In the genomic region with DNA sequence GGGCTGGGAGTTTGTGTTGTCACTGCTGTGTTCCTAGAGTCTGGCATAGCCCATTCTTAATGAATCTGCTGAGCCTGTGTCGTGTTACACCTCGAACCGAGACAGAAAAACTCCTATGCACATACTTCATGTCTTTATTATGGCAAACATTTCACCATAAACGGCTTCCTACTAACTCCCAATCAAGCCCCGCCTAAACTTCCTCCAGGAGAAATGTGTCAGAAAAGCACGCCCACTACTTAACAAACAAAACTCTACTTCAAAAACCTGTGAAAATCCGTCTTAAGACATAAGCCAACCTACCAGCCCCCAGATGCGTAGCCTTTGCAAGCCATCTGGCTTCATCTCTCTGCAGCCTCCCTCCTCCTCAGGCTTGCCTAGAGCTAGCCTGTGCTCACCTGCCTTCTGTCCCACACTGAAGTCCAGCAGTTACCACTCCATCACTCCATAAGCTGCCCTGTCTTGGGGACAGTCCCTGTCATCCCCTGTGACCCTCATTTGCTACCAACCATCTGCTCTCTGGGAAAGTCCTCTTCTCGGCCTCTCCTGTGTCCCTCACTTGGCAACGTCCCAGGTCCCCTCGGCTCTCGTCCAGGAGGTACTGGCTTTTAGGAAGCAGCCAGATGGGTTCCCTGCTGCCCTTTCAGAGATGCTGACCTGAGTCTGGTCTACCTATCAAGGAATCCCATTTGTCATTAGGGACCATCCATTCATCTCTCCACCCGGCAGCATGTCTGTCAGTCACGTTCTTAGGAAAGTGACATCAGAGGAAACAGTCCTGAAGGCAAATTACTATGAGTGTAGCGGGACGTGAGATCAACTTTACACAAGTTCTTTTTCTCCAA, we compare ENCODE assay signal across 9 mouse cellular contexts. TPM values are rescaled to one million over a fixed set of nuclear protein-coding genes. Genes with fewer than 3 reads are reported as not detected.
DNase-seq lines count a peak whose midpoint lies in the region; ATAC-seq and TF ChIP-seq lines count a peak whose summit lies in the region.
"Had no signal": no experiment of that assay in that cellular context is flagged by ENCODE, and none has a peak within 500 bp of the region (broad histone marks: within the 10 kb centered on the region; RNA-seq: fewer than 3 reads in every experiment).

No protein-coding gene starts in this region.

- WGBS in midbrain, postnatal 0 days, result 69% methylated on average over 16 of the region's 16 CpGs
- 85% methylated on average over 16 of the region's 16 CpGs for WGBS in midbrain, embryonic 11.5 days

- no peak overlapping the region for H3K9ac ChIP-seq in midbrain, postnatal 0 days (replicated peaks; ENCODE audit: low read length, poor library complexity, severe bottlenecking)
- H3K9ac ChIP-seq in midbrain, embryonic 11.5 days (ENCODE audit: low read length), result no peak overlapping the region
- H3K9ac ChIP-seq: embryonic facial prominence, embryonic 15.5 days had no signal

- ATAC-seq in midbrain, postnatal 0 days (ENCODE audit: low FRiP score), result no peak; the same call in 1 of the 2 replicates
- no peak for ATAC-seq in midbrain, embryonic 11.5 days (ENCODE audit: low FRiP score)

- TF ChIP-seq CTCF in midbrain, postnatal 0 days (IDR thresholded peaks at IDR 0.05), result no peak

- H3K4me3 ChIP-seq in midbrain, postnatal 0 days (ENCODE audit: low read depth, low read length), result no peak overlapping the region
- no peak overlapping the region for H3K4me3 ChIP-seq in midbrain, embryonic 11.5 days (ENCODE audit: low read depth, low read length)
- H3K4me3 ChIP-seq: embryonic facial prominence, embryonic 15.5 days had no signal

- no peaks in the 10 kb centered on the region for H3K27me3 ChIP-seq in midbrain, postnatal 0 days (ENCODE audit: insufficient read depth, low read length)
- no peaks in the 10 kb centered on the region for H3K27me3 ChIP-seq in midbrain, embryonic 11.5 days (ENCODE audit: control insufficient read depth, insufficient read depth, low read length)
- H3K27me3 ChIP-seq: embryonic facial prominence, embryonic 15.5 days had no signal

- intact Hi-C loops in heart, postnatal 25 days (cut with DNase I), result loop anchor here (10.0 kb wide), 1 partner anchor 712 kb away; no protein-coding TSS in a partner anchor

- peak; percentile 91 for DNase-seq in heart, adult 11 months
- DNase-seq in heart, postnatal 25 days (ENCODE audit: low spot score), result no peak
- peak; percentile 61 for DNase-seq in midbrain, postnatal 0 days (ENCODE audit: low spot score)
- DNase-seq in midbrain, embryonic 11.5 days (ENCODE audit: low spot score, missing footprints), result no peak
- peak; percentile 99 for DNase-seq in cerebellum, postnatal 10 days
- peak; percentile 54 for DNase-seq in lung, postnatal 10 days
- no peak for DNase-seq in ovary, adult 18-20 months (ENCODE audit: low spot score)
- DNase-seq in spleen, adult 18-20 months, result no peak

- no peak overlapping the region for H3K27ac ChIP-seq in midbrain, postnatal 0 days (ENCODE audit: low read depth, low read length)
- H3K27ac ChIP-seq in midbrain, embryonic 11.5 days (ENCODE audit: low read depth, low read length), result no peak overlapping the region
- H3K27ac ChIP-seq: embryonic facial prominence, embryonic 15.5 days had no signal

- peaks cover 20% of the 10 kb centered on the region for H3K4me1 ChIP-seq in midbrain, postnatal 0 days (ENCODE audit: insufficient read depth, low read length)
- H3K4me1 ChIP-seq in midbrain, embryonic 11.5 days (ENCODE audit: control insufficient read depth, insufficient read depth, low read length), result peaks cover 14% of the 10 kb centered on the region

- H3K36me3 ChIP-seq in midbrain, postnatal 0 days (ENCODE audit: insufficient read depth, low read length), result no peaks in the 10 kb centered on the region
- no peaks in the 10 kb centered on the region for H3K36me3 ChIP-seq in midbrain, embryonic 11.5 days (ENCODE audit: control insufficient read depth, insufficient read depth, low read length)
- H3K36me3 ChIP-seq: embryonic facial prominence, embryonic 15.5 days had no signal

- H3K4me2 ChIP-seq in midbrain, postnatal 0 days (ENCODE audit: low read depth, low read length, poor library complexity, severe bottlenecking), result no peak overlapping the region
- no peak overlapping the region for H3K4me2 ChIP-seq in midbrain, embryonic 11.5 days
- H3K4me2 ChIP-seq: embryonic facial prominence, embryonic 15.5 days had no signal

- no peaks in the 10 kb centered on the region for H3K9me3 ChIP-seq in midbrain, postnatal 0 days (ENCODE audit: low read length)
- no peaks in the 10 kb centered on the region for H3K9me3 ChIP-seq in midbrain, embryonic 11.5 days (ENCODE audit: control insufficient read depth, low read length)
- H3K9me3 ChIP-seq: embryonic facial prominence, embryonic 15.5 days had no signal

RNA-seq across cellular contexts. Expression of gene Map3k1, which starts 16.4 kb away (rescaled TPM):
- 10 to 100 TPM; 27.9 to 33.0 TPM for total RNA-seq in heart, postnatal 25 days (2021)
- total RNA-seq in midbrain, postnatal 0 days (2014; rRNA removed), result 16.3 and 19.2 TPM in 2 replicates
- 6.1 and 6.2 TPM in 2 replicates for polyA plus RNA-seq in midbrain, postnatal 0 days (2015; fragmentation: Nextera tagmentation; extraction: Ambion mirVana)
- 12.0 and 14.4 TPM in 2 replicates for polyA plus RNA-seq in midbrain, embryonic 11.5 days (2014; fragmentation: Nextera tagmentation; extraction: Ambion mirVana)

Comparison
In these comparisons a context has a peak if more than half of its experiments do, and no peak if none do; other contexts are left out.
1. DNase-seq: peak in heart, adult 11 months (single experiment), midbrain, postnatal 0 days (single experiment), cerebellum, postnatal 10 days (2 of 2) and lung, postnatal 10 days (single experiment); none in heart, postnatal 25 days (single experiment), midbrain, embryonic 11.5 days (single experiment), ovary, adult 18-20 months (single experiment) and spleen, adult 18-20 months (0 of 2).